Mouse (Mus musculus): ENCODE measurements around the gene Sema3b.

The Sema3b gene

GRCm38 (mm10) chr9:107555031-107555457, 54.0 kb downstream of the Sema3b start:
- in situ Hi-C loops (cut with MboI; ENCODE audit: unreplicated experiment in 2 of 2): loop anchor here in 1 of 2 experiments (25.0 kb wide), 1 partner anchor 1368 kb away; the partner anchor contains the start of gene Ppm1m

DNA sequence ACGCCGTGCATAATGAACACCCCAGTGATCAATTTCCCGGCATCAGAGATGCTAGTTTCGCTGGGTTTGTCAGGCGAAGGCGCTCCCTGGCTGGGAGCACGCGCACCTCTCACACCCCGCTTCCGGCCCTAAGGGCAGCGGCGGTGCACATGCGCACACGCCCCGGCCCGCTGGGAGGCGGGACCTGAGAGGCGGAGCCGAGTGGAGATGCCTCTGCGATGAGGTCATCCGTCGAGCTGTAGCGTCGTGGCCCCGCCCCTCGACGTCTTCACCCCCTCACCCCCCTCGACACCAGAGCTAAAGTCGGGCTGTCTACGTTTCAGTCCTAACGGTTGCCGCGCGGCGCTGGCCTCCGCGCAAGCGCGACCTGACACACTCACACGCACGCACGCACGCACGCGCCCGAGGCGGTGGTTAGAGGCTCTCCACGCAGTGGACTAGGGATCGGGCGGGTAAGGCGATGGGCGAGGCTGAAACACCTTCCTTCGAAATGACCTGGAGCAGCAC, 54.7 kb downstream of the Sema3b start:
- in situ Hi-C loops (cut with MboI; ENCODE audit: unreplicated experiment in 2 of 2): loop anchor here in 1 of 2 experiments (25.0 kb wide), 1 partner anchor 1367 kb away; the partner anchor contains the start of gene Ppm1m

DNA sequence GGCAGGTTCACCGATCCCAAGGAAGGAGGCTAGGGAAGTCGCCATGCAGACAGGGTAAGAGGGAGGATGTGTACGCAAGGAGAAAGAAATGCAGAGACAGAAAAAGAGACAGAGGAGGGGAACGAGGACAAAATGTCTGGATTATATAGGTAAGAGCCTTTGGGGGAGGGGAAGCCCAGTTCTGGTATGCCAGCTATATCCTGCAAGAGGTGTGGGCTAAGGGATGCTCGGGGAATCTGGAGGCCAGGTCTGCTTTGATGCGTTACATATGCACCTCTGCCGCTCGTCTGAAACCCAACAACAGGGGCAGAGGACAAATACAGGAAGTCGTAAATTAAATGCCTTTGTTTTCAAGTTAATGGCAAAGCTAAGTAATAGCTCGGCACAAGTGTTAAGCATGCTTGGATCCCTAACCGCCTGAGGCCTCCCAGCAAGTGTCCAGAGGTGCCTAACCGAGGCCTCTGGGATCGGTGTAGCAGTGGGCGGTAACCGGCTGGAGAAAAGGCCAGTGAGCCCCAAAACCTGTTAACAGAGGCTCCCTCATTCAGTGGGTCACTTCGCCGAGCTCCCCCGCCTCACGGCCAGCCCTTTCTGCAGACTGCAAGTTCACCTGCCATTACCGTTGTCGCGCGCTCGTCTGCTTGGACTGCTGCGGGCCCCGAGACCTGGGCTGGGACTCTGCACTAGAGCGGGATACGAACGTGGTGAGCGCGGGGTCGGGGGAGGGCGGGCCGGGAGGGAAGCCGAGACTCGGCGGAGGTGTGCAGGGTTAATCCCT, 55.3 kb downstream of the Sema3b start:
- in situ Hi-C loops (cut with MboI; ENCODE audit: unreplicated experiment in 2 of 2): loop anchor here in 1 of 2 experiments (25.0 kb wide), 1 partner anchor 1366 kb away; the partner anchor contains the start of gene Ppm1m

DNA sequence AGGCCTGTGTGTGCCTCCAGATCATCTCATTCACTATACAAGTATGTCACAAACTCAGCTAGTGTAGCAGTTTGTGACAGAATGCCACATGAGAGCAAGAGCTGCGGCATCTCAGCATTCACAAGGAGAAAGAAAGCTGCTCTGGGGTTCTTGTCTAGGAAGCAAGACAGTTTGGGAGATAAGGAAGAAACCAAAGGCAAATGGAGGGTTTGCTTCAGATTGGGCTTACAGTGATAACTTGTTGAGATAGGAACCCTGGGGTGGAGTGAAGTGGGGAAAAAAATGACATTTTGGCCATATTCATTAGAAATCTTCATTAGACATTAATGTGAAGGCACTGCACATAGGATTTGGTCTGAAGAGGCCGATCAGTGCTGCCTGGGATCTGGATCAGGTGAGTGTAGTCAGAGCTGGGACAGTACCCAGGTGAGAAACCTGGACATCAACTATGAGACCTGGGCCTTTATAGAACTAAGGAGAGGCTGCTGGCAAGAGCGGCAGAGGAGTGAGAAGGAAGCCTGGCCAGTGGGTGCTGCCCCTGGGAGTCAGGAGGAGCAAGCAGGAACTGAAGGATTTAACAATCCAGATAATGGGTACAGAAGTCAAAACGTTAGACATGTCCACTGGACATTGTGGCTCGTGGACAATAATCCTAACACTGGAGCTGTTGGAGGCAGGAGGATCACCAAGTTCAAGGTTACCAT, 56.2 kb downstream of the Sema3b start:
- in situ Hi-C loops (cut with MboI; ENCODE audit: unreplicated experiment in 2 of 2): loop anchor here in 1 of 2 experiments (25.0 kb wide), 1 partner anchor 1366 kb away; the partner anchor contains the start of gene Ppm1m

GRCm38 (mm10) chr9:107551890-107552355, 57.1 kb downstream of the Sema3b start:
- in situ Hi-C loops (cut with MboI; ENCODE audit: unreplicated experiment in 2 of 2): loop anchor here in 1 of 2 experiments (25.0 kb wide), 1 partner anchor 1365 kb away; the partner anchor contains the start of gene Ppm1m

DNA sequence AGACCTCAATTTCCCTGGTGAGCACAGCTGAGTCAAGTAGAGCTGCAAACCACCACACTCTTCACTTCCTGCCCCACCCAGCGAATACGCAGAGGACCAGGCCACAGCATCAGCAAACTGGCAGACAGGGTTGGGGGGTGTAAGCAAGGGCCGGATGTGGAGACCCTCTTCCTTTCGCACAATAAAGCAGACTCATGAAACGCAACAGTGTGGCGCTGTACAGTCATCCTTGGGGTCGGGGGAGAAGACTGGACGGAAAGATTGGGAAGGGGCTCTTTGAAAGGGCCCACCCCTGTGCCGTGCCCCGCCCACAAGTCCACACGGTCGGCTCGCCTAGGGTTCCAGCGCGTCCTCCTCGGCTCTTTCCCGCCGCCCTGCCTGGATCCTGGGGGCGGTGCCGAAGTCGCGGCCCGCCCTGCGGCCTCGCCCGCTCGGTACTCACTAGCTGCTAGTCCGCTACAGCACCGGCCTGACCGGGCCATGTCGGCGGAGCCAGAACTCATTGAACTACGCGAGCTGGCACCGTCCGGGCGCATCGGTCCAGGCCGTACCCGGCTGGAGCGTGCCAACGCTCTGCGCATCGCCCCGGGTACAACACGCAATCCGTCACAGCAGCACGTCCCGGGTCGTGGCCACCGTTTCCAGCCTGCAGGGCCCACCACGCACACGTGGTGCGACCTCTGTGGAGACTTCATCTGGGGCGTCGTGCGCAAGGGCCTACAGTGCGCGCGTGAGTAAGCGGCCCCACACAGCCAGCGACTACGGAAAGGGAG, 57.7 kb downstream of the Sema3b start, which contains the start of gene Rassf1:
Rassf1 (plus strand) TSS at position 439 of the 773 bp plus-strand sequence.
- in situ Hi-C loops (cut with MboI; ENCODE audit: unreplicated experiment in 2 of 2): loop anchor here in 1 of 2 experiments (25.0 kb wide), 1 partner anchor 1364 kb away; the partner anchor contains the start of gene Ppm1m

GRCm38 (mm10) chr9:107550491-107551116, 58.4 kb downstream of the Sema3b start:
- in situ Hi-C loops (cut with MboI; ENCODE audit: unreplicated experiment in 2 of 2): loop anchor here in 1 of 2 experiments (25.0 kb wide), 1 partner anchor 1363 kb away; the partner anchor contains the start of gene Ppm1m

GRCm38 (mm10) chr9:107549297-107550074, 59.5 kb downstream of the Sema3b start:
- in situ Hi-C loops (cut with MboI; ENCODE audit: unreplicated experiment in 2 of 2): loop anchor here (25.0 kb wide), 3 partner anchors 1362 to 1538 kb away; partner anchors contain the start of genes Ccdc51 (in 1 of the 2), Glyctk (in 1 of the 2), Plxnb1 (in 1 of the 2) and Ppm1m (in 1 of the 2)

GRCm38 (mm10) chr9:107548820-107549219, 60.2 kb downstream of the Sema3b start:
- in situ Hi-C loops (cut with MboI; ENCODE audit: unreplicated experiment in 2 of 2): loop anchor here (25.0 kb wide), 2 partner anchors 1387 to 1538 kb away; partner anchors contain the start of genes Ccdc51 (in 1 of the 2), Glyctk (in 1 of the 2), Plxnb1 (in 1 of the 2) and Tma7 (in 1 of the 2)

DNA sequence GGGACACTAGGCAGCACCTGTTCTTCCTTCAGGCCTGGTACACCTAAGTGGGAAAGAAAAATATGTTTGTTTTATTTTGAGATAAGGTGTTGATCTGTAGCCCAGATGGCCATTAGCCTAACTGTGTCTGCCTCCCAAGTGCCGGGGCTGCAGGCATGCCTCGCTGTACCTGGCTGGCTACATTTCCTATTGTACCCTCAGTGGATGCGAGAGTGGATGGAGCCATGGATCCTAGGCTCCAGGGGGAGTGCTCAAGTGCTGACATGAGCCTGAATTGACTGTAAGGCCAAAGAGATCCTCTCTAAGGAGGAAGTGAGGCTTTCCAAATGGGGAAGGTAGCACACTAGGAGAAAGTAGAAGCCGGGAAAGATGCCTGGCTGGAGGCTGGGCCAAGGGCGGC, 61.1 kb downstream of the Sema3b start:
- in situ Hi-C loops (cut with MboI; ENCODE audit: unreplicated experiment in 2 of 2): loop anchor here (25.0 kb wide), 2 partner anchors 1386 to 1539 kb away; partner anchors contain the start of genes Ccdc51 (in 1 of the 2), Glyctk (in 1 of the 2), Plxnb1 (in 1 of the 2) and Tma7 (in 1 of the 2)

All from v-Abl transformed pro-B cells (cell line).